Mouse (Mus musculus) hindbrain, embryonic 12.5 days (tissue): ENCODE data around the gene Ptpn14. TPM values are rescaled to one million over a fixed set of nuclear protein-coding genes. Genes with fewer than 3 reads are reported as not detected.

ENCODE experiments used
- ATAC-seq: fragments of 200-750 bp; cut with Nextera tagmentation; 2 replicates; pipeline ENCODE4 v1.8.0; 2017; ENCODE audit warnings: moderate TSS enrichment; ENCODE audit not compliant: low FRiP score
- H3K27ac ChIP-seq: fragments of 300-500 bp; sonication (generic); 2 replicates; pipeline ENCODE4 v1.5.1; 2016; ENCODE audit warnings: mild to moderate bottlenecking
- H3K27me3 ChIP-seq: fragments of 300-500 bp; sonication (generic); 2 replicates; pipeline ENCODE4 v1.6.1; 2016; ENCODE audit warnings: mild to moderate bottlenecking
- H3K36me3 ChIP-seq: fragments of 300-500 bp; sonication (generic); 2 replicates; pipeline ENCODE4 v1.6.1; 2016; ENCODE audit warnings: mild to moderate bottlenecking
- H3K4me1 ChIP-seq: fragments of 300-500 bp; sonication (generic); 2 replicates; pipeline ENCODE4 v1.6.1; 2016
- H3K4me2 ChIP-seq: fragments of 300-500 bp; sonication (generic); replicated peaks from 2 replicates; pipeline ENCODE4 v1.6.1; 2016; ENCODE audit warnings: mild to moderate bottlenecking
- H3K4me3 ChIP-seq: fragments of 300-500 bp; sonication (generic); 2 replicates; pipeline ENCODE4 v1.5.1; 2016; ENCODE audit warnings: mild to moderate bottlenecking
- H3K9ac ChIP-seq: fragments of 300-500 bp; sonication (generic); 2 replicates; pipeline ENCODE4 v1.6.1; 2016; ENCODE audit warnings: mild to moderate bottlenecking, moderate library complexity
- H3K9me3 ChIP-seq: fragments of 300-500 bp; sonication (generic); replicated peaks from 2 replicates; pipeline ENCODE4 v1.6.1; 2016; ENCODE audit warnings: mild to moderate bottlenecking
- WGBS: fragments of 180-500 bp; shearing (Covaris S2); methylation state at CpG from one replicate; pipeline ENCODE4 v1.1.7; 2016; 5-methylcytosine and 5-hydroxymethylcytosine counted together
- polyA plus RNA-seq: library from polyadenylated mRNA; unstranded; fragments of >200 nt; fragmentation: Nextera tagmentation; extraction: Ambion mirVana; gene quantifications from 2 replicates; pipeline ENCODE4 v1.2.1, GENCODE M21; 2016

Gene Ptpn14
- polyA plus RNA-seq, 1 experiment from 2014 or later: 7.6 TPM

DNA sequence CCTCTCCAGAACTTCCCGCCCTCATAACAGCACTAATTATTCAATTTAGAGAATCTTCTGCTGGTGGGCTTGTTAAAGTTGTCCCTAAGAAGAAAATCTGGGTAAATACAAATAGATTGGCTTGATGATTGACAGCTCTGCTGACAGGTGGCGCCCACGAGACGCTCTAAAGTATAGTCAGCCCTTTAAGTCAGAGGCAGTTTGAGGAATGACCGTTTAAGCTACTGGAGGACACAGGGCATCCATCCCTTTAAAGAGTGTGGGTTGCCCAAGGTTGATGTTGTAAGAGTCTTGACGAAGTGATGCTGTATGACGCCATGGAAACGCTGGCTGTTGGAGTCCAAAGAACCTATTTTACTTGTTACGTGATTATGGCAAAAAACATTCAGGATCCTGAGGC lies 136.2 kb downstream of the Ptpn14 start:
- H3K27me3 ChIP-seq: no peaks in the 10 kb centered on the region
- WGBS: 71% methylated on average over 9 of the region's 9 CpGs
- no peak for ATAC-seq
- H3K4me3 ChIP-seq: no peak overlapping the region
- no peaks in the 10 kb centered on the region for H3K9me3 ChIP-seq
- no peaks in the 10 kb centered on the region for H3K36me3 ChIP-seq
- peaks cover 16% of the 10 kb centered on the region for H3K4me1 ChIP-seq
- H3K4me2 ChIP-seq: no peak overlapping the region
- no peak overlapping the region for H3K9ac ChIP-seq
- peak overlapping the region; percentile 40; the same call in 1 of the 2 replicates for H3K27ac ChIP-seq

DNA sequence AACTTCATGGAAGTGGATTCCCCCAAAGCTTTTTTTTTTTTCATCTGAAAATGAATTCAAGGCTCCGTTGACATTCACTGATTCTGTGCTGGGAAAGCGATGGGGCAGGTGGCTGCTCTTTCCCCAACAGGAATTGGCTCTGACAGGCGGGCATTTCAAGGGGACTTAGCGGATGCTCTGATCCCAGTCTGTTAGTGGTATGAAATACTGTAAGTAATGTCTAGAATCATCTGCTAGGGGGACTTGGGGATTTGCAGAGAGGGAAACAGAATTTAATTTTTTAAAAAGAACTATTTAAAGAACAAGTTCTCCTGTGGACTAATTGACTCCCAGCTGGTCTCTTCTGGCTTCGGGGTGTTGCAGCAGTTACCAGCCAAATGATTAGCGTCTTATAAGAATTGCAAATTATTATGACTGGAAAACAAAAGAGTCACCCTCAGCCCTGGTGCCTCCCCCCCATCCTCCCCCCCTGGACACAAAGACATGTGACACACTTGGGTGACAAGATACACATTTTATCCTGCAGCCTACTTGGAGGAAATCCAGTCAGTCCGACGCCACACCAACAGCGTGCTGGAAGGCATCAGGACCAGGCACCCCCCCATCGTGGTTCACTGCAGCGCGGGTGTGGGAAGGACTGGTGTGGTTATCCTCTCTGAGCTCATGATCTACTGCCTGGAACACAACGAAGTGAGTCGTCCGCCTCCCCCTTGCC lies 136.9 kb downstream of the Ptpn14 start:
- Histone ChIP-seq H3K27me3 (no peaks in the 10 kb centered on the region), H3K9ac (no peak overlapping the region), H3K36me3 (no peaks in the 10 kb centered on the region), H3K4me2 (no peak overlapping the region), H3K9me3 (no peaks in the 10 kb centered on the region), H3K4me3 (no peak overlapping the region), H3K4me1 (peaks cover 16% of the 10 kb centered on the region), H3K27ac (peak overlapping the region; percentile 40)
- 72% methylated on average over 15 of the region's 15 CpGs for WGBS
- peak; percentile 49 for ATAC-seq

DNA sequence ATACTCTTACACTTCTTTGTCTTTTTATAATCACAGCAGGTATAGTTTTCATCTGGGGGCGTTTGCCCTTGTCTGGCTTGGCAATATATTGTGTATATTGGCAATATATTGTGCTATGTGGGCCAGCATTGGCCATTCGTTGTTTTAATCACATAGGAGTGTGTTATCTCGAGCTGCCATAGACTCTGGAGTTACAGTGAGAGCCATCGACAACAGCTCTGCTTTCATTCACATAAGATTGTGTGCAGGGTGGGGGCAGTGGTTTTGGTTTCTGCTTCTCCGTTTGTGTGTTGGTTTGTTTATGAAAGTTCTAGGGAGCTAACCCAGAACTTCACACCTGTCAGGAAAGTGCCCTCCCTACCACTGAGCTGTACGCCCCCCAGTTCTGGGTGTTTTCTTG lies 138.6 kb downstream of the Ptpn14 start:
- no peak overlapping the region for H3K4me3 ChIP-seq

DNA sequence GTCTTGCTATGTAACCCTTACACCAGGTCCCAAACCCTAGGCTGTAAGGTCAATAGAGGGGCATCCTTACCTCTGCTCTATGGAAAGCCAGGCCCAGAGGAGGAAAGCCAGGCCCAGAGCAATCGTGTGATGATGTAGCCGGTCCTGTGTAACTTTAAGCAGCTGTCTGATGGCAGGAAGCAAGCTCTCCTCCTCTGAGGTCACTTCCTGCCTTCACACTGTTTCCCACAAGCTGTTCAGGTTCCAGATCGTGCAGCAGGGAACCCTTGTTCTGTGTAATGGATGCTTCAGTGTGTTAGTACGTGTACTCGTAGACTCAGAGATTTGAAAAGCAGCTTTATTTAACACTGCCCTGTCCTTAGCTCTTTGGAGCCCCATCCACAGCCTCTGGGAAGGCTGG lies 139.0 kb downstream of the Ptpn14 start:
- Histone ChIP-seq H3K9me3 (no peaks in the 10 kb centered on the region), H3K9ac (no peak overlapping the region), H3K27me3 (no peaks in the 10 kb centered on the region), H3K4me2 (no peak overlapping the region), H3K4me1 (peaks cover 13% of the 10 kb centered on the region), H3K27ac (no peak overlapping the region), H3K4me3 (no peak overlapping the region), H3K36me3 (no peaks in the 10 kb centered on the region)
- no peak for ATAC-seq
- WGBS: 76% methylated on average over 5 of the region's 5 CpGs

More for the DNA sequence above, 138.6 kb downstream of the Ptpn14 start:
- Histone ChIP-seq H3K36me3 (no peaks in the 10 kb centered on the region), H3K27me3 (no peaks in the 10 kb centered on the region), H3K27ac (no peak overlapping the region), H3K4me2 (no peak overlapping the region), H3K9me3 (no peaks in the 10 kb centered on the region), H3K4me1 (peaks cover 13% of the 10 kb centered on the region), H3K9ac (no peak overlapping the region)
- 88% methylated on average over 6 of the region's 6 CpGs for WGBS
- no peak for ATAC-seq

DNA sequence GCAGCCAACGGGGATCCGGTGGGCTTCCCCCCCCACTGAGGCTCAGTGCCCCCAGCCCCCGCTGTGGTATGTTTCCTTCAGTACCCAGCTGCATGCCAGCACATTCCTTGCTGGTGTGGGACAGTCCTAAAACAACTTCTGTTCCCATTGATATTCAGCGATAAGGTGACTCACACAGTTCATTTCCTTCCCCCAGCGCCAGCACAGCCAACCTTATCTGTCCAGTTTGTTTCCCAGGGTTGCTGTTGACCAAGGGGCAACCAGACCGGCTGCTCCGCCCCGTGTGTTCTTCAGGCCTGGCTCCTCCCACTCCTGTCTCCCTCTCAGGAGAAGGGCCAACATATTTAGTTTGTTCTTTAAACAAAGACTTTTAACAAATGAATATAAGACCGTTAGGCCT lies 139.4 kb downstream of the Ptpn14 start:
- Histone ChIP-seq H3K4me3 (no peak overlapping the region), H3K9ac (no peak overlapping the region), H3K9me3 (no peaks in the 10 kb centered on the region), H3K27me3 (no peaks in the 10 kb centered on the region), H3K4me1 (peaks cover 13% of the 10 kb centered on the region), H3K36me3 (no peaks in the 10 kb centered on the region), H3K27ac (no peak overlapping the region), H3K4me2 (no peak overlapping the region)
- ATAC-seq: no peak
- WGBS: 63% methylated on average over 9 of the region's 9 CpGs

DNA sequence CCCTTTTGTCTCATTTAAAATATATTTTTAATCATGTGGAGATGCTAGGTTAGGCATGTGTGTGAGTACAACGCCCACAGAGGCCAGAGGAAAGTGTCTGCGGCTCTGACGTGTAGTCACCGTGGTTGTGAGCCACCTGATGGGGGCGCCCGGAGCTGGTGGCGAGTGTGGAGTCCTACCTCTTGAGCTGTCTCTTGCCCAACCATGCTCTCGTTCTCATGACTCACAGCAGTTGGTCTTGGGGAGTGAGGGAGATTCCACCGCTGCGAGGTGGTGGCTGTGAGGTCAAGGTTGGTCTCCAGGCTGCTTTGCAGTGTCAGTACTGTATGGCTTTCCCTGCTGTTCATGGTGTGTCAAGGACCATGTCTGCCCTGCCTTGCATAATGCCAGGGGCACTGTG lies 140.0 kb downstream of the Ptpn14 start:
- Histone ChIP-seq H3K27ac (no peak overlapping the region), H3K36me3 (no peaks in the 10 kb centered on the region), H3K27me3 (no peaks in the 10 kb centered on the region), H3K9ac (no peak overlapping the region), H3K9me3 (no peaks in the 10 kb centered on the region), H3K4me2 (no peak overlapping the region), H3K4me3 (no peak overlapping the region), H3K4me1 (peaks cover 13% of the 10 kb centered on the region)
- no peak for ATAC-seq
- WGBS: 76% methylated on average over 10 of the region's 10 CpGs

DNA sequence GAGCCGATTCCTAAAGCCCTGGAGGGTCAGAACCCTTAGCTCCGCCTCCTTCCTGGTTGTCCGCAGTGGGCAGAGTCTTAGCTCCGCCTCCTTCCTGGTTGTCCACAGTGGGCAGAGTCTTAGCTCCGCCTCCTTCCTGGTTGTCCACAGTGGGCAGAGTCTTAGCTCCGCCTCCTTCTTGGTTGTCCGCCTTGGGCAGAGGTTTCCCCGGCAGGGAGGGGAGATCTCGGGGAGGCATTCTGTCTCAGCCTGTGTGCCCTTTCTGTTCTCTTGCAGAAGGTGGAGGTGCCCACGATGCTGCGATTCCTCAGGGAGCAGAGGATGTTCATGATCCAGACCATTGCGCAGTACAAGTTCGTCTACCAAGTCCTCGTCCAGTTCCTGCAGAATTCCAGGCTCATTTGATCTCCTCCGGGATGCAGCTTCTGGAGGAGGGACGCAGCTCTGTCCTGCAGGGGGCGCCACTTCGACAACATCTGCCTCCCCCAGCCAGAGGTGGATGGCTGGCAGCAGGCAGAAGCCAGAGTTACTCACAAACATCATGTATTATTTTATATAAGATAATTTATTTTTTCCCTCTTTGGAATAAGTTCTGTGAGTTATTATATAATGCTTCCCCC lies 141.7 kb downstream of the Ptpn14 start:
- H3K4me1 ChIP-seq: peaks cover 12% of the 10 kb centered on the region
- no peak overlapping the region for H3K4me2 ChIP-seq
- no peak overlapping the region for H3K4me3 ChIP-seq
- H3K27ac ChIP-seq: no peak overlapping the region
- H3K27me3 ChIP-seq: no peaks in the 10 kb centered on the region
- ATAC-seq: no peak
- no peaks in the 10 kb centered on the region for H3K36me3 ChIP-seq
- 88% methylated on average over 17 of the region's 18 CpGs for WGBS
- no peak overlapping the region for H3K9ac ChIP-seq
- H3K9me3 ChIP-seq: no peaks in the 10 kb centered on the region

DNA sequence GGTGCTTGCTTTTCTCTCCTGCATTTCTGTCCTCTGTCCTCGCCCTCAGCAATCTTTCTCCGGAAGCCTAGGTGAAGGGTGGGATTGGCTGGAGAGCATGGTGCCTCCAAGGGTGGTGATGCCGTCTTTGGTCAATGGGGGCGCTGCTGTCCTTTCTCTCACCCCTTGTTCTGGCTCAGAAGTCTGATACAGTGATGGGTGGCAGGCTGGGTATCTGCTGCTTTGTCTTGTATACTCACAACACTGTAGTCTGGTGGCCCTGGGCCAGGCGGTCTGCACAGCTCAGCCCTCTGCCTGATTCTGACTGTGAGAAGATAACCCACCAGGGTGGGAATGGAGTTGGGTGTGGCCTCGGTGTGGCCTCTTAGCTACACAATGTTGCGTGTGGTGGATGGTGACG lies 142.5 kb downstream of the Ptpn14 start:
- Histone ChIP-seq H3K36me3 (no peaks in the 10 kb centered on the region), H3K4me3 (no peak overlapping the region), H3K4me1 (peaks cover 5% of the 10 kb centered on the region; the same call in 1 of the 2 replicates), H3K4me2 (no peak overlapping the region), H3K27me3 (no peaks in the 10 kb centered on the region), H3K9ac (no peak overlapping the region), H3K27ac (no peak overlapping the region), H3K9me3 (no peaks in the 10 kb centered on the region)
- 85% methylated on average over 8 of the region's 8 CpGs for WGBS
- no peak for ATAC-seq

DNA sequence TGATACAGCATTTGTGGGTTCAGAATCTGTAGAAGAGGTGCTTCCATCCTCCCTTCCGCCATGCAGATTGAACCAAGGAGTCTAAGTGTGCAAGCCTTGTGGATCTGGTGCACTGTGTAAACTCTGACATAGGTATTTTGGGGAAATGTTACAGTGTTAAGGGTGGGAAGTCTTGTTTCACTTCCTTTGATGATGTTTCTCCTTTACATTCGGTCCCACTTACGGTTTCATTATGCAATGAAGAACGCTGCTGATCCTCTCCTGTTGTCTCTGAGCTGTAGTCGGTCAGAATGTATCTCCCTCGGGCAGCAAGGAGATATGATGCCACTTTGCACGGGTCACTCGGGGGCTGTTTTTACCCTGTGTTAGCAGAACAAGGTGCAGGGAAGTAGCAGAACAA lies 143.6 kb downstream of the Ptpn14 start:
- Histone ChIP-seq H3K27ac (no peak overlapping the region), H3K27me3 (no peaks in the 10 kb centered on the region), H3K36me3 (no peaks in the 10 kb centered on the region), H3K4me3 (no peak overlapping the region), H3K4me2 (no peak overlapping the region), H3K9me3 (no peaks in the 10 kb centered on the region), H3K4me1 (peaks cover 5% of the 10 kb centered on the region; the same call in 1 of the 2 replicates), H3K9ac (no peak overlapping the region)
- no peak for ATAC-seq
- WGBS: 88% methylated on average over 8 of the region's 8 CpGs

DNA sequence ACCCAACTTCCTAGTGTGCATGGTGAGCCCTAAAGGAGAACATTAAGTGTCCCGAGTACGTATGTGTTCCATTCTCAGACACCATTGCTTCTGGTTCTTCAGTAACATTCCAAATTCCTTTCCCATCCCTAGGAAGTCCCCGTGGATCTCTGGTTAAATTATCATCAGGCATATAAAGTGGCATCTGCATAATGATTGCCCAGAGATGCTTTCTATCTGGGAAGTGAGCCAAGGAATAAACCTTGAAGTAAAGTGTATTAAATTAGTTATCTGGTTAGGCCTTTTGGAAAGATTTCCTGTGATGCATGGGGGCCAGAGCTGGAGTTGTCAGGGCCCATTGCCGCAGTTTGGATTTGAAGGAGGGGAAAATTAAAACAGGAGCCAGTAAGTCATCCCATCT lies 144.0 kb downstream of the Ptpn14 start:
- Histone ChIP-seq H3K27ac (no peak overlapping the region), H3K36me3 (no peaks in the 10 kb centered on the region), H3K4me1 (peaks cover 3% of the 10 kb centered on the region; the same call in 1 of the 2 replicates), H3K27me3 (no peaks in the 10 kb centered on the region), H3K4me3 (no peak overlapping the region), H3K9me3 (no peaks in the 10 kb centered on the region), H3K9ac (no peak overlapping the region), H3K4me2 (no peak overlapping the region)
- ATAC-seq: no peak
- 82% methylated on average over 4 of the region's 4 CpGs for WGBS

DNA sequence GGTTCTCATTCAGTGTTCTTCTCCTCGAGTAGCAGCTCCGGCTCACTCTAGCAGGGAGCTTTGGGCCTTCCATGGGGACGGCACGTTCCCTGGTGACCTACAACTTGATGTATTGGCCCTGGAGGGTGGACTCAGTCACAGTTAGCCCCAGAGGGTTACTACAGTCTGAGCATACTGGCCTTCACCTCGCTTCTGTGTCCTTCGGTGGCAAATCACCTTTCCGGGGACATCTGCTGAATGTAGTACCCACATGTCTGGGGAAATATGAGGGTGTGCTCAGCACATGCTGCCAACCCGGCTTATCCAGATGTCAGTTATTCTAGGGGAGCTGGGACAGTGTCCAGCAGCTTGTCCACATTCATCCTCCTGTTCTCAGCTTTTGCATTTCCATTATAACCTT lies 145.5 kb downstream of the Ptpn14 start:
- 80% methylated on average over 8 of the region's 8 CpGs for WGBS
- Histone ChIP-seq H3K27me3 (no peaks in the 10 kb centered on the region), H3K27ac (no peak overlapping the region), H3K4me3 (no peak overlapping the region), H3K9ac (no peak overlapping the region), H3K36me3 (no peaks in the 10 kb centered on the region), H3K4me1 (no peaks in the 10 kb centered on the region), H3K4me2 (no peak overlapping the region), H3K9me3 (no peaks in the 10 kb centered on the region)
- no peak for ATAC-seq

DNA sequence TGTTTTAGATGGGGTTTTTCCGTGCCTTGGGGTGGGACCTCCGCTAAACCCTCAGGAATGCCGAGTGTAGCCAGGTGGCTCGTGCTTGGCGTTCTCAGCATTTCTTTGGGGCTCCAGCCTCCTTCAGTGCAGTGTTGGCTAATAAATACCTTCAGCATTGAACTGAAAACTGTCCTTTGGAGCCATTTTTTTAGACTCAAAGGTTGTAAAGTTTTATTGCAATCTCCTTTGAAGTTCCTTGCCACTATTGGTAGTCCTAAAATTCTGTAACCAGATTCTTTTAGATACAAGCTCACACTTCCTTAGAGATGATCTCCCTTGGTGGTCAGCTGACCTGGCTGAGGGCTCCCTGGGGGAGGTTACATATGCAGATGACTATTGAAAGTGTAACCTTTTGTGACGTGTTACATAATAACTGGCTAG lies 147.4 kb downstream of the Ptpn14 start:
- Histone ChIP-seq H3K4me1 (peaks cover 2% of the 10 kb centered on the region; the same call in 1 of the 2 replicates), H3K4me3 (no peak overlapping the region), H3K27me3 (no peaks in the 10 kb centered on the region), H3K9me3 (no peaks in the 10 kb centered on the region), H3K36me3 (no peaks in the 10 kb centered on the region), H3K9ac (no peak overlapping the region), H3K4me2 (no peak overlapping the region), H3K27ac (no peak overlapping the region)
- no peak for ATAC-seq
- WGBS: 40% methylated on average over 6 of the region's 6 CpGs

DNA sequence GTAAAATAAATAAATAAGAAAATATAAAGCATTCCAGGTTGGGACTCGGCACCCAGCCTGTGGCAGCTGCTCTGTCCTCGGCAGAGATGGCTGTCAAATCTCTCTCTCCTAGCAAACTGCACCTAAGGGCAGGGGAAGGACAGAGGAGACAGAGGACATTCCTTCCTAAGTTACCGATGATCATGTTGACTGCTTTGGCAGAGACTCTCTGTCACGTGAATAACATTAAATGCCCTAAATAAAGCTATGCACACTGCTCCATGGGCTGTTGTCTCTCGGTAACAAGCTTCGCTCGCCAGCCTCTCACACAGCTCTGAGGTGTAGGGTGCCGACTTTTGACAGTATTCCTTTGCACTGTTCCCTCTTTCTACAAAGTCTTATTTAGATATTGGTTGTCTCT lies 148.1 kb downstream of the Ptpn14 start:
- Histone ChIP-seq H3K4me2 (no peak overlapping the region), H3K4me1 (peaks cover 6% of the 10 kb centered on the region), H3K9me3 (no peaks in the 10 kb centered on the region), H3K9ac (no peak overlapping the region), H3K27me3 (no peaks in the 10 kb centered on the region), H3K4me3 (no peak overlapping the region), H3K27ac (no peak overlapping the region), H3K36me3 (no peaks in the 10 kb centered on the region)
- WGBS: 82% methylated on average over 8 of the region's 8 CpGs
- ATAC-seq: no peak
